In genomic region chr7:64310756-64311155, GRCm38 (mm10) we compare ENCODE assay signal across 20 mouse cellular contexts. TPM values are rescaled to one million over a fixed set of nuclear protein-coding genes. Genes with fewer than 3 reads are reported as not detected.
DNase-seq lines count a peak whose midpoint lies in the region; ATAC-seq and TF ChIP-seq lines count a peak whose summit lies in the region.
"Had no signal": no experiment of that assay in that cellular context is flagged by ENCODE, and none has a peak within 500 bp of the region (broad histone marks: within the 10 kb centered on the region; RNA-seq: fewer than 3 reads in every experiment).

No protein-coding gene starts in this region.

- peaks cover 10% of the 10 kb centered on the region; the same call in 1 of the 2 replicates for H3K36me3 ChIP-seq in heart, embryonic 10.5 days
- H3K36me3 ChIP-seq in neural tube, embryonic 12.5 days, result peaks cover 19% of the 10 kb centered on the region
- H3K36me3 ChIP-seq: intestine, embryonic 15.5 days had no signal

- H3K4me1 ChIP-seq in heart, embryonic 10.5 days, result no peaks in the 10 kb centered on the region
- peaks cover 4% of the 10 kb centered on the region; the same call in 1 of the 2 replicates for H3K4me1 ChIP-seq in neural tube, embryonic 12.5 days
- H3K4me1 ChIP-seq: embryonic facial prominence, embryonic 10.5 days; forebrain, embryonic 13.5 days; heart, embryonic 13.5 days; intestine, embryonic 15.5 days had no signal

- peak; percentile 68 for ATAC-seq in neural tube, embryonic 12.5 days (ENCODE audit: low FRiP score, low read depth)
- no peak for ATAC-seq in CD4-positive, CD25-positive, alpha-beta regulatory T cell, adult 4 months
- ATAC-seq: activated CD4-positive, CD25-positive, alpha-beta regulatory T cell, adult 4 months; forebrain, embryonic 13.5 days; forebrain, postnatal 0 days; intestine, embryonic 15.5 days had no signal

- no peak overlapping the region for H3K4me3 ChIP-seq in heart, embryonic 10.5 days
- H3K4me3 ChIP-seq in layer of hippocampus, adult 2 months, result no peak overlapping the region
- no peak overlapping the region for H3K4me3 ChIP-seq in neural tube, embryonic 12.5 days
- H3K4me3 ChIP-seq: embryonic facial prominence, embryonic 10.5 days; forebrain, embryonic 13.5 days; heart, embryonic 13.5 days; intestine, embryonic 15.5 days had no signal

- DNase-seq in heart, adult 11 months, result peak; percentile 60
- no peak for DNase-seq in heart, embryonic 10.5 days (ENCODE audit: low spot score)
- no peak for DNase-seq in layer of hippocampus, adult 2 months (ENCODE audit: low spot score in 2 of 2)
- DNase-seq in layer of hippocampus, adult 18-20 months (ENCODE audit: low spot score in 2 of 2), result no peak
- no peak for DNase-seq in T-cell, adult 2 months (ENCODE audit: low spot score)
- DNase-seq: adrenal gland, postnatal 14 days; B cell, adult 2 months; cerebellum, adult 18-20 months; cerebellum, adult 9-11 months; cerebellum, postnatal 36 days; forebrain, postnatal 0 days; gastrocnemius, postnatal 14 days; heart, postnatal 36 days had no signal

- H3K27me3 ChIP-seq in heart, embryonic 10.5 days (ENCODE audit: insufficient read depth, poor library complexity, severe bottlenecking), result no peaks in the 10 kb centered on the region
- H3K27me3 ChIP-seq in neural tube, embryonic 12.5 days (replicated peaks), result no peaks in the 10 kb centered on the region
- H3K27me3 ChIP-seq: forebrain, embryonic 13.5 days; heart, embryonic 13.5 days; intestine, embryonic 15.5 days had no signal

- 63% methylated on average over 2 of the region's 2 CpGs for WGBS in heart, embryonic 10.5 days
- 13% methylated on average over 2 of the region's 2 CpGs for WGBS in neural tube, embryonic 12.5 days

- no peak overlapping the region for H3K4me2 ChIP-seq in neural tube, embryonic 12.5 days (replicated peaks)
- H3K4me2 ChIP-seq: forebrain, embryonic 13.5 days; heart, embryonic 13.5 days; intestine, embryonic 15.5 days had no signal

- no peak overlapping the region for H3K27ac ChIP-seq in heart, embryonic 10.5 days
- peak overlapping the region; percentile 77 for H3K27ac ChIP-seq in layer of hippocampus, adult 2 months
- no peak overlapping the region for H3K27ac ChIP-seq in neural tube, embryonic 12.5 days
- H3K27ac ChIP-seq: embryonic facial prominence, embryonic 10.5 days; forebrain, embryonic 13.5 days; heart, embryonic 13.5 days; intestine, embryonic 15.5 days had no signal

- no peaks in the 10 kb centered on the region for H3K9me3 ChIP-seq in heart, embryonic 10.5 days
- H3K9me3 ChIP-seq in neural tube, embryonic 12.5 days, result no peaks in the 10 kb centered on the region
- H3K9me3 ChIP-seq: embryonic facial prominence, embryonic 10.5 days; forebrain, embryonic 13.5 days; heart, embryonic 13.5 days; intestine, embryonic 15.5 days had no signal

- H3K9ac ChIP-seq in neural tube, embryonic 12.5 days, result no peak overlapping the region
- H3K9ac ChIP-seq: forebrain, embryonic 13.5 days; forebrain, postnatal 0 days; heart, embryonic 13.5 days; intestine, embryonic 15.5 days had no signal

- TF ChIP-seq CTCF in layer of hippocampus, adult 2 months (conservative IDR thresholded peaks at IDR 0.05), result no peak

RNA-seq across cellular contexts. Expression of gene Mtmr10, which starts 23.3 kb away (rescaled TPM):
- polyA plus RNA-seq in heart, embryonic 10.5 days (2016; fragmentation: Nextera tagmentation; extraction: Ambion mirVana), result 7.0 and 7.2 TPM in 2 replicates
- 10 to 100 TPM; 14.9 to 18.7 TPM for total RNA-seq in layer of hippocampus, adult 2 months (2021)
- 10 to 100 TPM; 13.3 to 17.2 TPM for total RNA-seq in layer of hippocampus, adult 18-20 months (2021)
- polyA plus RNA-seq in neural tube, embryonic 12.5 days (2016; fragmentation: Nextera tagmentation; extraction: Ambion mirVana), result 13.6 and 14.5 TPM in 2 replicates
- polyA plus RNA-seq in CD4-positive, CD25-positive, alpha-beta regulatory T cell, adult 4 months (2017; shearing (Covaris generic)), result 1 to 10 TPM; 4.7 to 7.4 TPM
